Mouse (Mus musculus): Measurements from ENCODE around the gene Arhgap20.

Gene Arhgap20

GRCm38 (mm10) chr9:51798251-51798650 lies 33.1 kb downstream of the Arhgap20 start:
- DNase-seq (ENCODE audit: low read depth, low spot score) = no peak

DNA sequence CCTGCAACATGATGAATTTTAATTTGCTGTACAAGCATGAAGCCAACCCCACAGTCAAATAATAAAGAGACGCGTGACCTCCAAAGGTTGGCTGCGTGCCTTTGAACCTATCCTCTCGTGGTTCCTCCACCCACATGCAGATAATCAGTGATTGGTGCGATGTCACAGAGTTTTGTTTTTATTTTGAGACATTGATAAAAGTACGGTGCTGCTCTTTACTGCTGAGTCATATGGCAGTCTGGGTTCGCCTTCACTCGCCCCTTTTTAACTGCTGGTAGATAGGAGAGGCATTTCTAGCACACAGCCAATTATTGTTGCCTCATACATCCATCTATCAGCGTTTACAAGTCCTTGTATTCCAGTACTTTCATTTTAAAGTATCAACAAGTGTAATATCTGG lies 34.0 kb downstream of the Arhgap20 start:
- DNase-seq (ENCODE audit: low read depth, low spot score) = no peak

DNA sequence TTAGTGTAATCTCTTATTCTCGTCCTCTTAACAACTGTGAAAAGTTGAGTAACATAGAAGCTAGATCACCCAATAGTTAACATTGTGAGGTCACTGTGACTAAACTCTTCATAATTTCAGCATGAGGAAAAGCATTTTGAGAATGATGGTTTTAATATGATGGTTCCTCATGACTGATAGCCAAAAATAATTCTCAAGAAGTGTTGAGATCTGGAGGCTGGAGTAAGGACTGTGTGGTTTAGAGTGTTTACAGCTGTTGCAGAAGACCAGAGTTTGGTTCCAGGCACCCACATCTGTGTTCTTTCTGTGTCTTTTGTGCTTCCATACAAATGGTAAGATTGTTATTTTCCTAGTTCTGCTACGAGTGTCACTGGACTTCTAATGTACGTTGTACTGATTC lies 42.1 kb downstream of the Arhgap20 start:
- no peak for DNase-seq (ENCODE audit: low read depth, low spot score)

DNA sequence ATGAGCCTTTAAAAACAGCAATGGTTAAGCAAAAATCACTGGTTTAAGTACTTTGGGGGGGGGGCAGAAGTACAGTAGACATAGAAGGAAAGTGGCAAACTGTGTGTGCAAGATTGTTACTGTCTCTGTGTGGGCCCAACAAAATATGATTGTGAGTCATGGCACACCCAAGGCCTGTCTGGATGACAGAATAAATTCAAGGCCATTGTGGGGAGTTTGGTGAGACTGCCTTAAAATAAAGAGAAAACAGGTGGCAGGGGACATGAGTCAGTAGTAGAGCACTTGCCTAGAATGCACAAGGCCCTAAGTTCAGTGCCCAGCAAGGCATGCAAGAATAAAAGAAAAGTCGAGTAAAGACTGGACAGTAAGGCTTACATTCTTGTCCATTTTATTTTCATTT lies 47.8 kb downstream of the Arhgap20 start:
- DNase-seq (ENCODE audit: low read depth, low spot score) = no peak

DNA sequence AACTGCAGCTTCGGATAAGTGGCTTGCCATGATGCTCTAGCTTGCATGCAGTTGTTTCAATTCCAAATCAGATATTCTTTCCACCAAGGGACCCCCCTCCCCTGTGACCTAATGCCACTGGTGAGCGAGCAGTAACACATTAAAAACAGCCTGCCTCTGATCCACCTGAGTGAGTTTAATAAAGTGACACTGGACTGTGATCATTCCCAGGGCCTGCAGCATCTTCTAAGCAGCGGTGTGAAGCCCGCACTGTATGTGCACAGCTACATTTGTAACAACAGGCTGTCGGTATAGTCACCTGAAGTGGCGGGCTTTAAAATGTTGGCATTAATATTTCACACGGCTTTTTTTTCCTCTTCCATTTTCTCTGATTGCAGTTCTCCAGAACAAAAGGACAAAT lies 59.4 kb downstream of the Arhgap20 start:
- no peak for DNase-seq (ENCODE audit: low read depth, low spot score)

GRCm38 (mm10) chr9:51831596-51831995 lies 66.5 kb downstream of the Arhgap20 start:
- DNase-seq (ENCODE audit: low read depth, low spot score) = no peak

DNA sequence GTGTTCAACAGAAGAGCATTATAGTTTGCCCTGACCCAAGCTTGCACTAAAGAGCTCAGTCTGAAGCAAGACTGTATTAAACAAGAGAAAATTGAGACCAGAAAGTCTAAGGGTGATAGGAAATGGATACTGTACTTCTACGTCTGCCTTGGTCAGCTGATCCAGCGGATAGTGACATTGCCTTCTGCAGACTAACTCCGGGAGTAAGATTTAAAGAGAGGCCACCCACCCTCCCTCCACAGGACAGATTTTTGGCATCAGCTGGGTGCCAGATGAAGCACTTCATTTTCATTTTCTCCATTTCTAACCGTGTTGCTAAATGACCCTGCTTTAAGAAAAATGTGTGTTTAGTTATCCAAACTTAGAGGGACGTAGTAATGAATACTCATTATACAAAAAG lies 67.2 kb downstream of the Arhgap20 start:
- DNase-seq (ENCODE audit: low read depth, low spot score) = no peak

DNA sequence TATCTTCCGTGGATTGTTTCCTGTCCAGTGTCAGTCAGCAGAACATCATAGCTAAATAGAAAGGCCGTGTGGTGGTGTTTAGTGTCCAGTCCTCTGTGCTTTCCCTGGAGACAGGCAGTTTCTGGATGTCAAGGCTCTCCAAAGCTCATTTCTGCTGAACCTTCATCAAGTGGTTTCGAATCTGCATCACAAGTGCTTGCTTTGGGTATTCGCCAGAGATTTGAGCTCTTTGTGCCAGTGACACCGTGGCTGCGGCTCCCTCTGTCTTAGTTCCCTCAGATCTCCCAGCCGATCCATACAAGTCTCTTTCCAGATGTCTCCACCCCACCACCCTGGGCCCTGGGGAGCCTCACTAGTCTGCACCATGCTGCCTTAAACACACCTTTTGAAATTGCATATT lies 72.6 kb downstream of the Arhgap20 start:
- peak; percentile 18 for DNase-seq (ENCODE audit: low read depth, low spot score)

DNA sequence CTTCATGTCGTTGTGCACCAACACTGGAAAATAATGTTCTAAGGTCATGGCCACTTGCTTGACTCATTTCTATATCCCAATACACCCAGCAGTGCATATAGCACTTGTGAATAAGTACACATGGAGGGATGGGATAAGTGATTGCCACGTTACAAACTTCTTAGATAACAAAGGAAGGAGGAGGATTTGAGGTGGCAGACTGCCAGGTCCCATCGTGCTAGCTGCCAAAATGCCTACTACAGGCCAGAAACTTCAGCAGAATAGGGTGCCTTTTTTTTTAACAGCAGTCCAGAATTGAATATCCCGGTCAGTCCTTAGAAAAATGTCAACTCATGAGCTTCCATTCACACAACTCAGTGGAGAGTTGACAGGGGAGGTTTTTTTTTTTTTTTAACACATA lies 78.1 kb downstream of the Arhgap20 start:
- DNase-seq (ENCODE audit: low read depth, low spot score) = no peak

DNA sequence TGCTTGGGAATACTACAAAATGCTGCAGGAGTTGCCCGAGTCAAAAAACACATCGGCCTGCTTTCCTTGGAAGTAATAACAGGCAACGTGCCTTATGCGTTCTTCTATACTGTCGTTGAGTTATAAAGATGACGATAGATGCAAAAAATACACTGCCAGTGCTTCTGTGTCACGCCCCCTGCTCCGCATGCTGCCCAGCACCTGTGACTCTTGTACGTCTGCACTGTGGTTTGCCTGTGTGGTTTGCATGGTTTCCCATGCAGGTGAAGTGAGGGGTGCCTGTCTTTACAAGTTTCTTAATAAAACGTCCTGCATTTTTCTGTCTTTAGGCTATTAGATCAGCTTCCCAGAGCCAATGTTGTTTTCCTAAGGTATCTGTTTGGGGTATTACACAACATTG lies 80.7 kb downstream of the Arhgap20 start:
- DNase-seq (ENCODE audit: low read depth, low spot score) = no peak

GRCm38 (mm10) chr9:51853772-51854171 lies 88.6 kb downstream of the Arhgap20 start:
- no peak for DNase-seq (ENCODE audit: low read depth, low spot score)

- DNase-seq (ENCODE audit: low read depth, low spot score) = no peak
Measured at GRCm38 (mm10) chr9:51864273-51864672, 99.1 kb downstream of the Arhgap20 start.

DNA sequence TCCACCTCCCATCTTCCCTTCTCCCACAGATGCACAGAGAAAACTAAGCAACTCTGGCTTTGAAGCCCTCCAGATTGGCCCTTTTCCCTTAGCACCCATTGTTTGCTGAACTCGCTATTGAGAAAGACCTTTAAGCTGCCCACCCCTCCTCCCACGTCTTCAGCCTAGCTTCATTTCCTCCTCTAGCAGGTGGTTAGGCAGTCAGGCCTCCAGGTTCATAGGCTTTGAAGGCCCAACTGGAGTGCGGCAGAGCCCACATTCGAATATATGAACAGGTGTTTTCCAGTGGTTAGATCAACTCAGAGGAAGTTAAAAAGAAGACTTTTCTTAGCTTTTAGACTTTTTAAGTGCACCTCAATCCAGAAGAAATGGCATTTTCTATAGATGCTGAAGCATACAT lies 101.5 kb downstream of the Arhgap20 start:
- DNase-seq (ENCODE audit: low read depth, low spot score) = no peak

GRCm38 (mm10) chr9:51869056-51869455 lies 103.9 kb downstream of the Arhgap20 start:
- DNase-seq (ENCODE audit: low read depth, low spot score) = no peak

- no peak for DNase-seq (ENCODE audit: low read depth, low spot score)
Measured at GRCm38 (mm10) chr9:51874348-51874747, 109.2 kb downstream of the Arhgap20 start.

DNA sequence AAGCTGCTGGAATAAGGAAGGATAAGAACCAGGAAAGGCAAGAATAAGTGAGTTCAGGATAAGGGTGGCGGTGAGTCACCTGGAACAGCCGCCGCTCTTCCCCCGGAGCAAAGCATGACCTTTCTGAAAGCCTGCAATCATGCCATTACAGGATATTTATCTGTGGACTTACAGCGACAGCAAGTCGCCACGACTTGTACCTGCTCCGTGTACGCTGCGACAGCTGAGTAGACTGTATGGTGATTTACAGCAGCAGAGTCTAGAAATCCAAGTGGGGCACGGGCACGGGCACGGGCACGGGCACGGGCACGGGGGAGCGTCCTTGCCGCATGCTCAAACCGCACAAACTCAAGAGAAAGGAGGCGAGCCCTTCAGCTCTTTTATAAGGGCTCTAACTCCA lies 110.4 kb downstream of the Arhgap20 start:
- no peak for DNase-seq (ENCODE audit: low read depth, low spot score)

- no peak for DNase-seq (ENCODE audit: low read depth, low spot score)
Measured at GRCm38 (mm10) chr9:51881386-51881785, 116.2 kb downstream of the Arhgap20 start.

DNA sequence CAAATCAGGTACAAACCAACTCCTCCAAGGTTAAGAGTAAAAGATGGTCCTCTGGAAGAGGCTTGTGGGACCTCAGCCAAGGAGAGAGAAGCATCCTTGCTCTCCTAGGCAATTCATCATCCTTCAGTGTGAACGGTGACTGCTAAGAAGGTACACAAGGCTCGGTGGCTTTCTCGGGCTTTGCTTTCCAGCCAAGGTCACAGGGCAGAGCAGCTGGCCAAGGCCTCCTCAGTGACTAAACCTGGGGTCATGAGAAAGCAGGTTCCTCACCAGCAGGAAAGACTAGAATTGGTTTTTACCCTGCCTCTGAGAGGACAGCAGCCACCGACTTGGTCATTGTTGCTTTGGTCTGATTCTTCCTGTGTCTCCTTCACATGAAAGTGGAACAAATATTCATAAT lies 116.7 kb downstream of the Arhgap20 start:
- no peak for DNase-seq (ENCODE audit: low read depth, low spot score)

GRCm38 (mm10) chr9:51883319-51883718 lies 118.2 kb downstream of the Arhgap20 start:
- DNase-seq (ENCODE audit: low read depth, low spot score) = no peak

- DNase-seq (ENCODE audit: low read depth, low spot score) = no peak
Measured at GRCm38 (mm10) chr9:51892921-51893320, 127.8 kb downstream of the Arhgap20 start.

All from ZHBTc4 (cell line).